Mouse (Mus musculus) intestine, embryonic 16.5 days (tissue): ENCODE measurements around the gene Pld1. TPM values are rescaled to one million over a fixed set of nuclear protein-coding genes. Genes with fewer than 3 reads are reported as not detected.

Experiments used
- ATAC-seq: fragments of 200-750 bp; cut with Nextera tagmentation; 2 replicates; pipeline ENCODE4 v1.8.0; 2017; ENCODE audit warnings: moderate TSS enrichment, moderate library complexity
- H3K27ac ChIP-seq: fragments of 300-500 bp; sonication (generic); 2 replicates; pipeline ENCODE4 v1.5.1; 2014; ENCODE audit warnings: mild to moderate bottlenecking, low read length
- H3K27me3 ChIP-seq: fragments of 300-500 bp; sonication (generic); replicated peaks from 2 replicates; pipeline ENCODE4 v1.6.1; 2014; ENCODE audit warnings: low read length, control low read depth, mixed read lengths; ENCODE audit not compliant: control insufficient read depth, insufficient read depth
- H3K36me3 ChIP-seq: fragments of 300-500 bp; sonication (generic); 2 replicates; pipeline ENCODE4 v1.6.1; 2014; ENCODE audit warnings: low read length, control low read depth; ENCODE audit not compliant: control insufficient read depth, insufficient read depth
- H3K4me1 ChIP-seq: fragments of 300-500 bp; sonication (generic); 2 replicates; pipeline ENCODE4 v1.6.1; 2014; ENCODE audit warnings: low read length, control low read depth, mixed read lengths; ENCODE audit not compliant: control insufficient read depth, insufficient read depth
- H3K4me2 ChIP-seq: fragments of 300-500 bp; sonication (generic); 2 replicates; pipeline ENCODE4 v1.6.1; 2014; ENCODE audit warnings: low read depth, low read length, control low read depth
- H3K4me3 ChIP-seq: fragments of 300-500 bp; sonication (generic); 2 replicates; pipeline ENCODE4 v1.5.1; 2014; ENCODE audit warnings: mild to moderate bottlenecking, low read length
- H3K9ac ChIP-seq: fragments of 300-500 bp; sonication (generic); 2 replicates; pipeline ENCODE4 v1.6.1; 2014; ENCODE audit warnings: low read depth, low read length
- H3K9me3 ChIP-seq: fragments of 300-500 bp; sonication (generic); 2 replicates; pipeline ENCODE4 v1.6.1; 2016; ENCODE audit warnings: low read length, control low read depth; ENCODE audit not compliant: control insufficient read depth
- WGBS: fragments of 180-500 bp; shearing (Covaris S2); extraction: QIAGEN DNeasy Blood & Tissue Kit; methylation state at CpG from one replicate; pipeline ENCODE4 v1.1.7; 2014; 5-methylcytosine and 5-hydroxymethylcytosine counted together
- polyA plus RNA-seq: library from polyadenylated mRNA; unstranded; fragments of >200 nt; fragmentation: Nextera tagmentation; extraction: Ambion mirVana; gene quantifications from 2 replicates; pipeline ENCODE4 v1.2.1, GENCODE M21; 2015

Pld1 gene
- polyA plus RNA-seq, 1 experiment from 2014 or later, result 22.3 TPM

DNA sequence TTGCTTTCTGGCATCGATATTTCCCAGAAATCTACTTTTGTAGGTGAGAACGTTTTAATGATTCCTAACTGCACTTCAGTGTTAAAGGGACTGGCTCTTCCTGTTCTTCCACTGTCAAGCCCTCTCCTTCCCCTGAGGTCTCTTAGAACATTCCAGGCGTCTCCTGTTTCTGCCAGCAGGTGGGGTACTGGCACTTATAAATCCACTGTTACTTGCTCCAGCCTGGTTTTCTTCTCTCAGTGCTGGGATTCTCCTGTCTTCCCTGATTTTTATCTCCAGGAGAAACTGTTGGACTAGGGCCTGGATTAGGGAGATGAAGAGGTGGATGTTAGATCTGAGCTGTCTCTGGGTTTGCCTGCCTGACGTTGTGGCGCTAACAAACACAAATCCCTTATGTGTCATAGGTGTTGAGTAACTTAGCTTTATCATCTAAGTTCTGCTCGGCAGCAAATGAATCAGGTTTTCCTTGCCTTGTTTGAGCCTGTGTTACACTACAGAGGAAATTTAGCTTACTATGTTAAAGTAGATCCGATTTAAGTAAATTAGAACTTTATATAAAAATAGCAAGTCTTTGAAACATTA lies 44.0 kb downstream of the Pld1 start:
- H3K4me3 ChIP-seq, result no peak overlapping the region
- no peak overlapping the region for H3K27ac ChIP-seq
- WGBS, result 35% methylated on average over 7 of the region's 7 CpGs
- no peak overlapping the region for H3K4me2 ChIP-seq
- no peaks in the 10 kb centered on the region for H3K9me3 ChIP-seq
- ATAC-seq, result peak; percentile 59
- H3K9ac ChIP-seq, result no peak overlapping the region
- no peaks in the 10 kb centered on the region for H3K27me3 ChIP-seq
- no peaks in the 10 kb centered on the region for H3K36me3 ChIP-seq
- H3K4me1 ChIP-seq, result peaks cover 6% of the 10 kb centered on the region; the same call in 1 of the 2 replicates

DNA sequence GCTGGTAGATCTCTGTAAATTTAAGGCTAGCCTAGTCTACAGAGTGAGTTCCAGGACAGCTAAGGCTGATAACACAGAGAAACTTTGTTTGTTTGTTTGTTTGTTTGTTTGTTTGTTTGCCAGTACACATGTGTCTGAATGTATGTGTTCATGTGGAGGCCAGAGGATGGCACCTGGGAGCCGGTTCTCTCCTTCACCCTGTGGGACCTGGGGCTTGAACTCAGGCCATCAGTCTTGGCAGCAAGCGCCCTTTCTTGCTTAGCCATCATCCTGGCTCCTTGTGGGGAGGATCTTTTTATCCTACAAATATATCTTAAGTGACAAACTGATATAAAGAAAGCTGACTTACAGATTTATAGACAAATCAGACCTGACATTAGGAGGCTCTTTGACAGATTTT lies 44.8 kb downstream of the Pld1 start:
- 69% methylated on average over 2 of the region's 2 CpGs for WGBS
- Histone ChIP-seq H3K27me3 (no peaks in the 10 kb centered on the region), H3K9me3 (no peaks in the 10 kb centered on the region), H3K36me3 (no peaks in the 10 kb centered on the region), H3K27ac (no peak overlapping the region), H3K4me1 (peaks cover 13% of the 10 kb centered on the region), H3K4me3 (no peak overlapping the region), H3K9ac (no peak overlapping the region), H3K4me2 (no peak overlapping the region; the same call in 1 of the 2 replicates)
- ATAC-seq, result no peak

DNA sequence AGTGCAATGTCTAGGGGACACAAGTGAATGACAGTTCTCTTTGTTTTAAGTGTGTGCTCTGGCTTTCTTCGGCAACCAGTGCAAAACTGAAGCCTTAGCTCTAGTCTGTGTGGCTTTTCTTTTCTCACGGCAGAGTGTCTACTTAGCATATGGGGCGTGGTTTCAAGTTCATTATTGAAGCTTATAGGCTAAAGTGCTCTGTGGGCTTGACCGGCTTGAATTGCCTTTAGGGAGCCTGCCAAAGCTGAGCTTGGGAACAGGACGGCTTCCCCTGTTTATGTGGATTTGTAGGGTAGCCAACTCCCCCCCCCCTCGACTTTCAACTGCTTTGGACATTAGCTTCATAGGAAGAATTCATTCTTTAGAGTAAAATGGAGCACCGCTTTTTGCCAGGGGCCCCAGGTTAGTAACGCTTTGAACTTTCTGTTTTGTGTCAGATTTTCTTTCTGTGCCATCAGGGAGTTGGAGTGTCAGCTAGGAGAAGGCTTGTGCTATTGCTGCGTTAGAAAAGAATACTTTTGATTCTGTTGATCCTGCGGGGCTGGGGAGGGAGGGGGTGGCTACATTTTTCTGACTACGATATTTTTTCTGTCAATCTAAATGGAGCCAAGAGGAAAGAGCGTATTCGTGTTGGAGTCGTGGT lies 45.6 kb downstream of the Pld1 start:
- Histone ChIP-seq H3K27me3 (no peaks in the 10 kb centered on the region), H3K9ac (peak overlapping the region; percentile 66), H3K4me1 (peaks cover 21% of the 10 kb centered on the region), H3K9me3 (no peaks in the 10 kb centered on the region), H3K36me3 (no peaks in the 10 kb centered on the region), H3K4me3 (peak overlapping the region; percentile 49), H3K27ac (peak overlapping the region; percentile 79), H3K4me2 (peak overlapping the region; percentile 54)
- 9% methylated on average over 14 of the region's 14 CpGs for WGBS
- ATAC-seq, result peak; percentile 90

DNA sequence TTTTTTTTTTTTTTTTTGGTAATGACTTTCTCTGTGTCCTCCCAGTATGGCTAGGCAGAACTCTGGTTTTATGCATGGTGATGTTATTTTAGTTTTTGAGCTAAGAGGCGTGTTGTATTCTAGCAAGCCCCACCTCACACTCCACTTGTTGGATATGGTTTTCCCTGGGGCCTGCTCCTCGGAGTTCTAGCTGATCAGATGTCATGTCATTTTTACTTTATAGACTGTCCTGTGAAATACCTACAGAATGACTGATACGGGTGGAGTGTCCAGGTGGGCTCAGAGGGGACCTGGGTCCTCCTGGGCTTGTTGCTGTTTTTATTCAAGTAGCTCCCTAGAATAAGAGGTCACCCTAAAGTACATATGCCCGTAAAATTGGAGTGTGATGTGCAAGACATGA lies 46.1 kb downstream of the Pld1 start:
- Histone ChIP-seq H3K27me3 (no peaks in the 10 kb centered on the region), H3K4me1 (peaks cover 24% of the 10 kb centered on the region), H3K27ac (peak overlapping the region; percentile 61), H3K9ac (peak overlapping the region; percentile 66), H3K4me2 (peak overlapping the region; percentile 54), H3K9me3 (no peaks in the 10 kb centered on the region), H3K36me3 (no peaks in the 10 kb centered on the region), H3K4me3 (peak overlapping the region; percentile 49)
- WGBS, result 59% methylated on average over 4 of the region's 4 CpGs
- no peak for ATAC-seq

DNA sequence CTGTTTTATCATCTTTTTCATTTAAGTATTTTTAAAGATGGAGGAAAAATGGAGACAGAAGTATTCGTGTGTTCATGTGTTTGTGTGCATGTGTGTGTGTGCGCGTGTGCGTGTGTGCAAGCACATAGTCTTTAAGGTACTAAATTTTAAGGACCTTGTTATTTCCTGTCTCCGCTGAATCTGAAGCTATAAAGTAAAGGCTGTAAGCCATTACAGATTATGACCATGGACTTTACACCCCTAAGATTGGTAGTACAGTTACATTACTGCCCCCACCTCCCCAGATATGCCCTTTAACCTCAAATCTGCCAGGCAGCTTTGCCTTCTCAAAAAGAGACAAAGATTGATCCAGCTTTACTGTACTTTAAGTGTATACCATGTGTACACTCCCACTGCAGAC lies 46.8 kb downstream of the Pld1 start:
- Histone ChIP-seq H3K27ac (peak overlapping the region; percentile 61), H3K4me3 (peak overlapping the region; percentile 49), H3K9me3 (no peaks in the 10 kb centered on the region), H3K36me3 (no peaks in the 10 kb centered on the region), H3K4me2 (0 out of 2 replicates have a peak overlapping the region, but pooled peaks have one; percentile 54), H3K9ac (no peak overlapping the region), H3K4me1 (peaks cover 24% of the 10 kb centered on the region), H3K27me3 (no peaks in the 10 kb centered on the region)
- peak; percentile 78 for ATAC-seq
- 82% methylated on average over 5 of the region's 5 CpGs for WGBS

DNA sequence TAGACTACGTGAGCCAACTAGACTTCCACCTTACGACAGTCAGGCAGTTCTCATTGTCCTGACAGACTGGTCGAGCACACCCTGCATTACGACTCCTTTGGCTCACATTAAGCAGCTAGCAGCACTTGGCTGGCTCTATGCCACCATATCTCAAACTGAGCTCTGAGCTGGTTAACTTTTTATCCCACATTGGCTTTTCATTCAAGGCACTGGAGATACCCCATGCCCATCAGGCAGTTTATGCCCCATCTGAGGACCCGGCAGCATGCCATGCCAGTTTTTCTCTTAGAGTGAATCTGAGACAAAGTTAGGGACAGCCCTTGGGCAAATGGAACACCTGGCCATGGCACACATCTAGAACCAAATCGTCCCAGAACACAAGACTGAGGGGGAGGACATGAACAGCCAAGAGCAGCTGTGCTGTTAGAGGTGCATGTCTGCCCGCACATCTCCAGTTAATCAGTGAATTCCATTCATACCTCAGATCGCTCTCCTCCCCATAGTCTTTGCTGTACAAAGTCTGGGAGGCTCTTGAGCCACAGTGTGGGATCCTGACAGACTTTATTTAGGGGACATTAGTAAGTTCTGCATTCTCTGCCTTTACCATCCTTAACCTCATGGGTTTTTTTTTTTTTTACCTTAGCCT lies 49.5 kb downstream of the Pld1 start:
- H3K27ac ChIP-seq, result peak overlapping the region; percentile 51
- H3K9ac ChIP-seq, result no peak overlapping the region
- no peaks in the 10 kb centered on the region for H3K27me3 ChIP-seq
- H3K4me3 ChIP-seq, result no peak overlapping the region
- peak; percentile 37 for ATAC-seq
- no peak overlapping the region; the same call in 1 of the 2 replicates for H3K4me2 ChIP-seq
- no peaks in the 10 kb centered on the region for H3K36me3 ChIP-seq
- WGBS, result 46% methylated on average over 8 of the region's 8 CpGs
- no peaks in the 10 kb centered on the region for H3K9me3 ChIP-seq
- H3K4me1 ChIP-seq, result peaks cover 24% of the 10 kb centered on the region

DNA sequence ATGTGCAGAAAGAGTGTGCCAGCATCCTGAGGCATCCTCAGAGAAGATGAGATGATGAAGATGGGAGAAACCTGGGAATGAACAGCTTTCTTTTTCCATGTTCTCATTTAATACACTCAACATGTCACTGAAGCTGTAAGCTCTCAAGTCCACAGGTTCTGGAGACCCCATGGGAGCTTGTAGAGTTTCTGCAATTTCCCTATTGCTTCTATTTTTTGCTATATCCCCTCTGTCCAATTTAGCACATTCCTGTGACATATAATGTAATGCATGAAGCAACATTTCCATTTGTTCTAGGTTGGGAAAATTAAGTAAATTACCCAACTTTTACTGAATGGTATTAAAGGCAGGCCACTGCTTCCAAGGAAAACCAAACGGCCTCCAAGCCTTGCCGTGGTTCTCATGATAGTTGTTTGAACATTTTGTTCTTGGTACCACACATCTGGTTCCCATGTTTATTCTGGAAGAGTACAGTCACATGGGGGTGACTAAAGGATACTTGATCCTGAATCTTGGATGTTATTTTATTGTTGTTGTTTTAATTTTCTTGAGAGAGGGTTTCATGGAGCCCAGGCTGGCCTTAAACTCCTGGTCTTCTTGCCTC lies 52.7 kb downstream of the Pld1 start:
- H3K36me3 ChIP-seq, result no peaks in the 10 kb centered on the region
- 73% methylated on average over 2 of the region's 2 CpGs for WGBS
- H3K27ac ChIP-seq, result no peak overlapping the region
- no peak overlapping the region for H3K9ac ChIP-seq
- ATAC-seq, result no peak
- H3K9me3 ChIP-seq, result no peaks in the 10 kb centered on the region
- H3K4me1 ChIP-seq, result peaks cover 19% of the 10 kb centered on the region
- H3K4me3 ChIP-seq, result no peak overlapping the region
- H3K4me2 ChIP-seq, result no peak overlapping the region
- no peaks in the 10 kb centered on the region for H3K27me3 ChIP-seq

DNA sequence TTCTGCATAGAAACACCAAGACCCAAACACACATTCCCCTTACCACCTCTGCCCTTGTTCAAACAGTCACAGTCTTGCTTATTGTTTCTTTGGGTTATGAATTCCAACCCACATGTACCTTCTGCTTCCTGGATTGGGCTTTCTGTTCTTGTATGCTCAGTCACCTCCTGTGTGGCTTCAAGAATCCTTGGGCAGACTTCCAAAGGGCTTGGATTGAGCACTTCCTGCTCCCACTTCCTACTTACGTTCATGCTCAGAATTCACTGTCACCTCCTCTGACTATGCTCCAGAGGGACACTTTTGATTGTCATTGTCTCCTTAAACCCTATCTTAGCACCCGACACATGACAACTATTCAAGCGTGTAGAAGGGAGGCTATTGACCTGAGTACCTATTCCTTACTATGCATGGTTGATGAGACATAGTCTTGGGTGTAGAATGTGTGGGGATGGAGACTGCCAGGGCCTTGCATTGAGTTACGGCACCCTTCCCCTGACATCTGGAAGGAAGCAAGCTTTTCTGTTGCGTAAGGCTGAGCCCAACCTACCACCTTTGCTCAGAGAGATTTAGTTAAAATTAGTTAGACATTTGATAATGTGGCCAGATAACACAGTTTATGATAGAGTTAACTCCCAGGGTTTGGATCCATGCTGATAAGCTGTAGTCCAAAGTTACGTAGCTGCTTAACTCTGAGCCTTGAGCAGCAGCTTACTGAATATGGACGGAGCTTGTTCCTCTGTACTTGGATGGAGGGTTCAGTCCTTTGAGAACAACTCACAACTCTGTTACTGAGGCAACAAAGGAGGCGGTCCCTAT lies 55.9 kb downstream of the Pld1 start:
- H3K27me3 ChIP-seq, result no peaks in the 10 kb centered on the region
- H3K4me2 ChIP-seq, result no peak overlapping the region
- no peaks in the 10 kb centered on the region for H3K36me3 ChIP-seq
- peak overlapping the region; percentile 51; the same call in 1 of the 2 replicates for H3K27ac ChIP-seq
- 72% methylated on average over 8 of the region's 8 CpGs for WGBS
- no peak overlapping the region for H3K4me3 ChIP-seq
- no peaks in the 10 kb centered on the region for H3K9me3 ChIP-seq
- no peaks in the 10 kb centered on the region; the same call in 1 of the 2 replicates for H3K4me1 ChIP-seq
- no peak overlapping the region for H3K9ac ChIP-seq
- ATAC-seq, result peak; percentile 93

DNA sequence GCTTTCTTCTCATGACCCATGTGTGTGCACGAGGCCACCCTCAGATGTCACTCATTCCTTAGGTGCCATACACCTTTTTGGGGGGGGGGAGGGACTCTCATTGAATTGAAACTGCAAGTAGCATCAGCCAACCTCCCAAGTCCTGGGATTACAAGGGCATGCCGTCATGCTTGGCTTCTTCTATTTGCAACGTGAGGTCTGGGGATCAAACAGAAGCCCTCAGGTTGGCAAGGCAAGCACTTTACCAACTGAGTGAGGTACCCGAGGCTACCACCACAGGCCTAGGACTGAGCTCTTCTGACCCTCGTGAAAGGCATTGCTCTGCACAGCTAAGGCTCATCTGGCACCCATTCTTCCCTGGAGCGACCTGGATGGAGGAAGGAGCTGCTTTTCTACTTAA lies 65.8 kb downstream of the Pld1 start:
- no peaks in the 10 kb centered on the region for H3K36me3 ChIP-seq
- no peak overlapping the region for H3K27ac ChIP-seq
- ATAC-seq, result no peak
- H3K9me3 ChIP-seq, result no peaks in the 10 kb centered on the region
- H3K4me3 ChIP-seq, result no peak overlapping the region
- H3K27me3 ChIP-seq, result no peaks in the 10 kb centered on the region
- no peak overlapping the region for H3K4me2 ChIP-seq
- H3K9ac ChIP-seq, result no peak overlapping the region
- 78% methylated on average over 6 of the region's 6 CpGs for WGBS
- no peaks in the 10 kb centered on the region; the same call in 1 of the 2 replicates for H3K4me1 ChIP-seq
